Mouse (Mus musculus) WW6 (cell line): ENCODE results near the gene Lrrc8d.
"Not testable (repeated sequence)": the region's sequence is repeated elsewhere in the genome, so short reads cannot be mapped to it uniquely, and the experiment has no call there.

ENCODE experiments used
- DNase-seq: peaks from one replicate; pipeline ENCODE4 v3.0.0-alpha.2; 2013; ENCODE audit warnings: low read depth, low spot score

Gene Lrrc8d

DNA sequence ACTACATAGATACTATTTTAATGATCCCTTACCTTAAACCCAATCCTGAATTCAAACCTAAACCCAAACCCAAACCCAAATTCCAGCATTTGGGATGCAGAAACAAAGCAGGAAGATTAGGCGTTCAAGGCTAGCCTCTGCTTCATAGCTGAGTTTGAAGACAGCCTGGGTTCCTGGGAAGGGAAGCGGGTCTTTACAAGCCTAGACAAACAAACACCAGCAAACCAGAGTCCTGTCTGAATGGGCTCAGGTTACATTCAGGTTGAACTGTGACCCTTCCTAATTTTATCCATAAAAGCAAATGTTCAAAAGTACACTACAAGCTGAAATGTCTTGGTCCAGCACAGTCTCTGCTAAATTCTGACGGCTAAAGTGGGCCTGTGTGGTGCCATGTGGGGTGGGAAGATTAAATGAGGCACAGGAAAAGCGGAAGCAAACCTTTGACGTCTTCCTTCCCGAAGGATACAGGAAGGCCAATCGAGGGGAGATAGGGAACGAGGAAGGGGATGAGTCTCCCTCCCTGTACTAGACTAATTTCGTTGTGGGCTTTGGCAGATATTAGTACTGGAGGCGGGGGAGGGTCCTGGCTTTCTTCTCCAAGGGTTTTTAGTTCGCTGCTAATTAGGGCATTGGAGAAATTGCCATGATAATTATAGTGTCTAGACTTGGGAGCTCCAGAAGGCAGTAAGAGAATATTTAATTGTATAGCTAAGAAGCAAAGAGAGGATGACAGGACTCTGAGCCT is 160.1 kb downstream of the Lrrc8d start:
- no peak for DNase-seq

GRCm38 (mm10) chr5:105860461-105860835 is 160.7 kb downstream of the Lrrc8d start:
- DNase-seq = no peak

DNA sequence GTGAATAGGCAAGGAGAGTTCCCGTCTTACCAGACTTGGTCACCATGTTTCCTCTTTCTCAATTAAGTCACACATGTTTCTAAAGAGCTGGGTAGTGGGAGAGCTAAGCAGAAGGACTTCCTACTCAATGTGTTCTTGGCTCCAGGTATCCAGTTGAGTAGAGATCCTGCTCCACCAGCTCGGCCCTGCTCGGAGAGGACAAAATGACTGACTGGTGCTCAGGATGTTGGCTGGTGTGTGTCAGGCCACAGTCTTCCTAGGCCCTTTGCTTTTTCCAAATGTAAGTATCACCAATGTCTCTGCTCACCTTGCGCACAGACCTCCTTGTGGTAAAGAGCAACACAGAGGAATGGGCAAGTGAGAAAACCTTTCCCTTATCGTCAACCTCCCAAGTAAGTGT is 161.8 kb downstream of the Lrrc8d start:
- no peak for DNase-seq

GRCm38 (mm10) chr5:105865110-105865628 is 165.4 kb downstream of the Lrrc8d start:
- DNase-seq = not testable (repeated sequence)

DNA sequence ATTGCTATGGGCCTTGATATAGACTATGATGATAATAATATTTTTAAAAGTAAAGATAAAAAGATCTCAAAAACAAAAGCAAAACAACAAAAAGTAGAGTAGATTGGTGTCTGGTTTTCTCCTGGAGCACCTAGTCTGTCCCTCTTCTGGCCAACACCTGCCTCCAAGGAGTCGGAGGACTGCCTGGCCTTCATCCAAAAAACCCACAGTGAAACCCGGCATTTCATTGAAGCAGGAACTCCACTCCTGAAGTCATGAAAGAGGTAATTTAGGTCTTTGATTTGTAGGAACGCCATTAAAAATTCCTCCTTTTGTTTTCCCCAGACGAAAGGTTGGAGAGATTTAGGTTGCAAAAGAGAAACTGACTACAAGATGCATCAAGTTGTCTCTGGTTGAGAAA is 167.7 kb downstream of the Lrrc8d start:
- DNase-seq = no peak

DNA sequence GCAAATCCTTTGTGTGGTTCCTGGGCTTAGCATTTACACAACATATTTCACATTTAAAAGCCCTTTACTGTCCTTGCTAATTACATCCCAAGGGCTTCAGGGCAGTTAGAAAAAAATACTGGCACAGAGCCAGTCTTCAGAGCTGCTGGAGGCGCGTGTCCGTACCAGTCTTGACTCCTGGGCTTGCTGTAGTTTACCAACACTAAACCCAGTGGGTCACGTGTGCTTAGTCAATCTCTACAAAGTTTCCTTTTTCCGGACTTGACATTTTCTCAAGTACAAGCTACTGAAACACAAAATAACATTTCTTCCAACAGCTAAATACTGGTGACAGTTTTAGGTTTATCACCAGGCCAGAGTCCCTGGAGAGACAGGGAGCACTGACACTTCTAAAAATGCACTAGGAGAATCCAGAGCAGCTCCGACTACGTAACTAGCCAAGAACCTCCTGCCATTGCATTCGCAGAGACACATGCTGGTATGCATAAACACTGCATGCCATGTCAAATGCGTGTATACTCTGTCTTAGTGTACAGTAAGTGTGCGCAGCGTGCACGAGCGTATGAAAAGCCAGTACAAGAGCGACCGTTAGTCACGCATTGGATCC is 168.2 kb downstream of the Lrrc8d start:
- DNase-seq = no peak

GRCm38 (mm10) chr5:105868593-105868992 is 168.8 kb downstream of the Lrrc8d start:
- no peak for DNase-seq

- DNase-seq = no peak
These were observed 170.0 kb downstream of the Lrrc8d start for GRCm38 (mm10) chr5:105869739-105870138.

- no peak for DNase-seq
These were observed 171.4 kb downstream of the Lrrc8d start for GRCm38 (mm10) chr5:105871140-105871539.

DNA sequence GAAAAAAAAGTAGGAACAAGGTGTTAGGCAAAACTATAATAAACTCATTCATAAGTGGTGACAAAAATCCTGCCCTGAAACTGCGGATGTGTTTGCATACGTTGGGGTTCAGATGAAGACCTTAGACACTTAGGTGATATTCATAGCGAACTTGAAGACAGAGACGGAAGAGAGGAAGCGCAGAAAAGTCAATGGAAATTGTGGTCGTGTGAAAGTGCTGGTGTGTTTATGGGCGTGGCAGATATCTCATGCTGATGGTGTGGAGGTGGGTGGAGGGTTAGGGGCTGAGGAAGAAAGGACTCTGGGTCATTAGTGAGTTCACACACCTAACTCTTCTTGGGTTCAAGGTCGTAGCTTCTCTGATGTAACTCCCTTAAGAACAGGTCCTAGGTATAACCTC is 172.4 kb downstream of the Lrrc8d start:
- DNase-seq = no peak

DNA sequence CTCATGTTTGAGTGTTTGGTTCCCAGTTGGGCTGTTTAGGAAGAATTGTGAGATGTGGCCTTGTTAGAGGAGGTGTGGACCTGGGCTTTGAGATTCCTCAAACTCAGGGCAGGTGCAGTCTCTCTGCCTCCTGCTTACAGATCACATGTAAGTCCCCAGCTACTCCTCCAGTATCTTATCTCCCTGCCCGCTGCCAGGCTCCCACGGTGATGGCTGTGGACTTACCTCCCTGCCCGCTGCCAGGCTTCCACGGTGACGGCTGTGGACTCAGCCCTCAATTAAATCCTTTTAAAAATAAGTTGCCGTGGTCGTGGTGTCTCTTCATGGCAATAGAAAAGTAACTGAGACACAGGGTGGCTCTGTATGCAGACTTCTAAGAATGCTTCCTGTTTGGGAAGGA is 173.1 kb downstream of the Lrrc8d start:
- no peak for DNase-seq

GRCm38 (mm10) chr5:105873774-105874173 is 174.0 kb downstream of the Lrrc8d start:
- DNase-seq = no peak

DNA sequence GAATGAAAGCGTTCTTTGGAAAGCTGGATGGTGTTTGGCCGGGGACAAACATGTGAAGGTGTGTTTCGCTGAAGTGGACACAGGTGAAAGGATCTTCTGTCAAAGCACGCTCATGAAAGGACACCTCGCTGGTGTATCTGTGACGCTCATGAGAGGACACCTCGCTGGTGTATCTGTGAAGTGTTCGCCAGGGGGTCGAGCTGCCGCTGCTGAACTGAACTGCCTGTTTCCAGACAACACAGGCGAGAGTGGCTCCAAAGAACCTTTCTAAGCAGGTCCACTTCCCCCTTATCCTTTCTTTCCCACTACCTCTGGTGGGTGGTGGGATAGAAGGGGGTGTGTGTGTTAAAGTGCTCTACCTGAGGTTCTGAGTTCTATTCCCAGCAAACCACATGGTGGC is 174.7 kb downstream of the Lrrc8d start:
- no peak for DNase-seq

- DNase-seq = peak; percentile 83
These were observed 176.5 kb downstream of the Lrrc8d start, which contains the start of gene Zfp326 for GRCm38 (mm10) chr5:105876068-105876924. Gene Zfp326 (plus strand): TSS chr5:105876565.

DNA sequence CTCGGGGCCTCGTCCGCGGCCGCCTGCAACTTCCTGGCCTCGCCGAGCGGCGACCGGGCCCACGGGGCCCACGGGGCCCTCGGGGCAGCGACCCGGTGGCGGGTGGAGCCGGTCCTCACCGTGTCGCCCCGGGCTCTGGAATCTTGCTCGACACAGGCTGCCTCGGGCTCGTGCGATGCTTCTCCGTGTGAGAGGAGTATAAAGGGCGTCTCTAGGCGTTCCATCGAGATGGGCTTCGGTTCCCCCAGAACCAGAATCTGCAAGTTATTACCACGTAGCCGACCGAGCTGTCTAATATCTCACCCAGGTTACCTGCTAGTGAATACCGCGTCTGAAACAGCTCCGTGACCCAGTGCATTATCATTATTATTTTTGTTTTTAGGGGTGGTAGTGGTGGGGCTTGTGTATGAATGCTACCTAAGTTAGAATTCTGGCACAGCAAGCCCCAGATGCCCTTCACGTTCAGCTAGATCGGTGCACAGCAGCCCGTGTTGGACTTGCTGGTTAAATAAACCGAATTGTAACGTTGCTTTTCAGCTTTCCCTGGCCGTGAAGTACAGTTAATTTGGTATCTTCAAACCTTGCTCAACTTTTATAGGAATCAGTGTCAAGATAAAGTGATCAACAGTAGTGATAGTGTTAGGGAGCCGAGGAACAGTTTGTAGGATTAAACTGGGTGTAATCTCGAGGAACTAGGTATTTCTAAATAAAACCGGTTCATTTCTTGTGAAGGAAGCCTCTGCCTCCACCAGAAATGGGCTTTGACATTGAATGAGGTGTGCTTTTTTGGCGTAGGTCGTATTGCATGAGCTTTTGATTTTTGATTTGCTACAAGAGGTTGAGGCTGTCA is 177.4 kb downstream of the Lrrc8d start:
- DNase-seq = no peak
